Mouse (Mus musculus): Measurements from ENCODE around the gene Hsd3b6. TPM values are rescaled to one million over a fixed set of nuclear protein-coding genes. Genes with fewer than 3 reads are reported as not detected.

Gene Hsd3b6
- total RNA-seq, 2 experiments from 2014 or later = not detected

Other genes starting within 250 kb of the Hsd3b6 start
- gene Gm10681, start 225.6 kb downstream of the Hsd3b6 start, total RNA-seq (2021) = not detected
- gene Hsd3b5, start 184.2 kb downstream of the Hsd3b6 start, total RNA-seq (2021) = not detected
- under 1 TPM; 0.08 to 0.11 TPM for gene Hsd3b2, start 89.9 kb downstream of the Hsd3b6 start, total RNA-seq (2021)
- gene Hsd3b3, start 51.3 kb downstream of the Hsd3b6 start, total RNA-seq (2021) = not detected
- gene Hsd3b1, start 45.4 kb upstream of the Hsd3b6 start, total RNA-seq (2021) = not detected
- not detected for gene Hao2, start 78.8 kb upstream of the Hsd3b6 start, total RNA-seq (2021)